8 mouse cellular contexts compared by ENCODE assay signal in the genomic region with DNA sequence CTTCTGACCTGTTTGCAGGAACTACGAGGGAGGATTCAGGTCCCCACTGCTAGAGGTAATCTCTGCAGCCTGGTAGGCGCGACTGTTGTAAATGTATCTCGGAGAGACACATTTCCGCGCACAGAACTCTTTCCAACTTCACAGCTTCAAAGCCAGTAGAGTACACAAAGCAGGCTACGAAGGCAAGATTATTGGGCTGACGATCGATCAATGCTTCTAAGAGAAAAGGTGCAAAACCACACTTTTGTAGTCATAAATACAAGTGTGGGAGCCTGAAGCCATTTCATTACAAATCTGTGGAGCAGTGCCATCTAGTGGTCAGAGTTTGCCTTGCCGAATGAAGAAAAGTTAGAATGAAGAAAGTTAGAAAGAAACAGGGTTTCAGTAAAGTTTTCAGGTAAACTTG.
DNase-seq lines count a peak whose midpoint lies in the region; ATAC-seq and TF ChIP-seq lines count a peak whose summit lies in the region.

No protein-coding gene starts in this region.

- H3K27me3 ChIP-seq in cerebellum, adult 2 months (ENCODE audit: control insufficient read depth, insufficient read depth, low read length) = no peaks in the 10 kb centered on the region
- no peaks in the 10 kb centered on the region for H3K27me3 ChIP-seq in forebrain, postnatal 0 days (ENCODE audit: insufficient read depth, low read length)
- H3K27me3 ChIP-seq in hindbrain, embryonic 15.5 days = no peaks in the 10 kb centered on the region

- H3K36me3 ChIP-seq in forebrain, postnatal 0 days (ENCODE audit: insufficient read depth) = no peaks in the 10 kb centered on the region
- H3K36me3 ChIP-seq in hindbrain, embryonic 15.5 days = no peaks in the 10 kb centered on the region
- H3K36me3 ChIP-seq in macrophage (ENCODE audit: inconsistent target) = no peaks in the 10 kb centered on the region

- TF ChIP-seq POLR2A in cerebellum, adult 2 months (IDR thresholded peaks at IDR 0.05; ENCODE audit: borderline replicate concordance, insufficient read depth, low read length) = no peak

- H3K4me2 ChIP-seq in forebrain, postnatal 0 days (ENCODE audit: low read depth) = peak overlapping the region; percentile 51
- H3K4me2 ChIP-seq in hindbrain, embryonic 15.5 days = peak overlapping the region; percentile 69

- no peaks in the 10 kb centered on the region for H3K9me3 ChIP-seq in forebrain, postnatal 0 days (ENCODE audit: low read length)
- H3K9me3 ChIP-seq in hindbrain, embryonic 15.5 days = no peaks in the 10 kb centered on the region

- WGBS in cerebellum, adult 2 months = 6% methylated on average over 10 of the region's 10 CpGs
- 6% methylated on average over 10 of the region's 10 CpGs for WGBS in forebrain, postnatal 0 days
- 9% methylated on average over 10 of the region's 10 CpGs for WGBS in hindbrain, embryonic 15.5 days
- 19% methylated on average over 10 of the region's 10 CpGs for WGBS in macrophage (ENCODE audit: missing documents)

- H3K9ac ChIP-seq in forebrain, postnatal 0 days = no peak overlapping the region; the same call in 1 of the 2 replicates
- peak overlapping the region; percentile 27 for H3K9ac ChIP-seq in hindbrain, embryonic 15.5 days

- H3K27ac ChIP-seq in cerebellum, adult 2 months (ENCODE audit: insufficient read depth, low read length) = no peak overlapping the region
- no peak overlapping the region for H3K27ac ChIP-seq in forebrain, postnatal 0 days (ENCODE audit: low read depth, low read length)
- H3K27ac ChIP-seq in hindbrain, embryonic 15.5 days (replicated peaks) = no peak overlapping the region
- no peak overlapping the region for H3K27ac ChIP-seq in left cerebral cortex, adult 2 months
- H3K27ac ChIP-seq in macrophage = peak overlapping the region; percentile 66

- TF ChIP-seq CTCF in cerebellum, adult 2 months (IDR thresholded peaks at IDR 0.05; ENCODE audit: borderline replicate concordance, insufficient read depth, low read depth, low read length) = peak; percentile 38; the same call in 1 of the 2 replicates
- peak; percentile 90 for TF ChIP-seq CTCF in forebrain, postnatal 0 days (IDR thresholded peaks at IDR 0.05; ENCODE audit: low read depth)
- peak; percentile 94 for TF ChIP-seq CTCF in left cerebral cortex, adult 2 months (IDR thresholded peaks at IDR 0.05)

- peak; percentile 74 for DNase-seq in heart, adult 11 months
- DNase-seq in heart, postnatal 25 days (ENCODE audit: low spot score) = no peak
- DNase-seq in cerebellum, adult 2 months = peak; percentile 6 to 40
- peak; percentile 90 for DNase-seq in forebrain, postnatal 0 days
- DNase-seq in left cerebral cortex, adult 2 months (ENCODE audit: extremely low spot score in 1 of 2, low spot score in 2 of 2) = peak; percentile 47 to 65
- DNase-seq in retina, postnatal 7 days (ENCODE audit: low read depth, low spot score) = peak; percentile 51

- peak; percentile 47; the same call in 1 of the 2 replicates for ATAC-seq in forebrain, postnatal 0 days
- ATAC-seq in hindbrain, embryonic 15.5 days (ENCODE audit: low FRiP score, low read depth) = no peak

- no peaks in the 10 kb centered on the region for H3K79me2 ChIP-seq in macrophage (ENCODE audit: inconsistent target)

- no peak overlapping the region for H3K4me3 ChIP-seq in cerebellum, adult 2 months (replicated peaks; ENCODE audit: insufficient read depth, low read depth, low read length)
- H3K4me3 ChIP-seq in forebrain, postnatal 0 days (ENCODE audit: low read depth, low read length) = peak overlapping the region; percentile 26
- H3K4me3 ChIP-seq in hindbrain, embryonic 15.5 days = peak overlapping the region; percentile 35
- H3K4me3 ChIP-seq in left cerebral cortex, adult 2 months = peak overlapping the region; percentile 35
- H3K4me3 ChIP-seq in macrophage (ENCODE audit: inconsistent target) = peak overlapping the region; percentile 13; the same call in 1 of the 2 replicates

- intact Hi-C loops in heart, postnatal 25 days (cut with DNase I) = loop anchor here (2.0 to 10.0 kb wide), 3 partner anchors 156 to 310 kb away; no protein-coding TSS in a partner anchor
- intact Hi-C loops in left cerebral cortex, adult 2 months (cut with DNase I) = loop anchor here (1.0 to 10.0 kb wide), 4 partner anchors 122 to 310 kb away; a partner anchor contains a TSS

- no peaks in the 10 kb centered on the region for H3K4me1 ChIP-seq in cerebellum, adult 2 months (ENCODE audit: control insufficient read depth, insufficient read depth, low read length)
- 0 out of 2 replicates have a peak, but pooled peaks cover 3% of the 10 kb centered on the region for H3K4me1 ChIP-seq in forebrain, postnatal 0 days (ENCODE audit: insufficient read depth)
- H3K4me1 ChIP-seq in hindbrain, embryonic 15.5 days (replicated peaks) = peaks cover 3% of the 10 kb centered on the region

Comparison
In these comparisons a context has a peak if more than half of its experiments do, and no peak if none do; other contexts are left out.
1. CTCF ChIP-seq: peak in every context shown above with its lines; median percentile 94 in left cerebral cortex, adult 2 months; 90 in forebrain, postnatal 0 days; 38 in cerebellum, adult 2 months.